Mouse (Mus musculus): ENCODE data around the gene Gm3298.
"Not testable (repeated sequence)": the region's sequence is repeated elsewhere in the genome, so short reads cannot be mapped to it uniquely, and the experiment has no call there.

Gene Gm3298

GRCm38 (mm10) chr14:5015591-5015990 lies at the start of gene Gm3298:
Gm3298 (plus strand) TSS chr14:5015891.
- not testable (repeated sequence) for DNase-seq (ENCODE audit: low spot score in 2 of 2)

GRCm38 (mm10) chr14:4983635-4984034 lies 32.1 kb upstream of the Gm3298 start, which contains the start of gene Gm8297:
Gm8297 (plus strand) TSS chr14:4983935.
- not testable (repeated sequence) for DNase-seq (ENCODE audit: low spot score in 2 of 2)

- DNase-seq (ENCODE audit: low spot score in 2 of 2), result not testable (repeated sequence)
Measured at GRCm38 (mm10) chr14:5050329-5050728, 34.6 kb downstream of the Gm3298 start, which contains the start of gene 4930555G01Rik. 4930555G01Rik (plus strand) TSS chr14:5050629.
